Mouse (Mus musculus) lung, adult 2 months (tissue): ENCODE results near the gene Trim11. TPM values are rescaled to one million over a fixed set of nuclear protein-coding genes. Genes with fewer than 3 reads are reported as not detected.

Experiments used
- DNase-seq: peaks from one replicate; pipeline ENCODE4 v3.0.0; 2022
- H3K4me1 ChIP-seq: fragments of 200-500 bp; 2 replicates; pipeline ENCODE4 v1.6.1; 2011; ENCODE audit warnings: low read length; ENCODE audit not compliant: control insufficient read depth, insufficient read depth
- H3K4me3 ChIP-seq: fragments of 200-500 bp; replicated peaks from 2 replicates; pipeline ENCODE3; 2011; ENCODE audit warnings: low read depth, mild to moderate bottlenecking, control low read depth, low read length; ENCODE audit errors: extremely low read depth
- CTCF ChIP-seq: fragments of 200-500 bp; IDR thresholded peaks from 2 replicates; pipeline ENCODE4 v1.5.1; 2011; ENCODE audit warnings: mild to moderate bottlenecking, low read length, control low read depth; ENCODE audit not compliant: insufficient read depth
- POLR2A ChIP-seq: fragments of 200-500 bp; IDR thresholded peaks from 2 replicates; pipeline ENCODE4 v1.6.1; 2011; ENCODE audit warnings: low read depth, mild to moderate bottlenecking, control low read depth, low read length, borderline replicate concordance; ENCODE audit errors: extremely low read depth
- WGBS: fragments of 180-500 bp; shearing (Covaris S2); methylation state at CpG from one replicate; pipeline ENCODE4 v1.1.7; 2018; 5-methylcytosine and 5-hydroxymethylcytosine counted together
- polyA plus RNA-seq: library from polyadenylated mRNA; depleted of rRNA; stranded (reverse); fragments of >200 nt; gene quantifications from 2 replicates; pipeline ENCODE4 v1.2.3, GENCODE M21; 2012; rRNA removed

The Trim11 gene
- 31.4 and 38.3 TPM in 2 replicates for polyA plus RNA-seq

DNA sequence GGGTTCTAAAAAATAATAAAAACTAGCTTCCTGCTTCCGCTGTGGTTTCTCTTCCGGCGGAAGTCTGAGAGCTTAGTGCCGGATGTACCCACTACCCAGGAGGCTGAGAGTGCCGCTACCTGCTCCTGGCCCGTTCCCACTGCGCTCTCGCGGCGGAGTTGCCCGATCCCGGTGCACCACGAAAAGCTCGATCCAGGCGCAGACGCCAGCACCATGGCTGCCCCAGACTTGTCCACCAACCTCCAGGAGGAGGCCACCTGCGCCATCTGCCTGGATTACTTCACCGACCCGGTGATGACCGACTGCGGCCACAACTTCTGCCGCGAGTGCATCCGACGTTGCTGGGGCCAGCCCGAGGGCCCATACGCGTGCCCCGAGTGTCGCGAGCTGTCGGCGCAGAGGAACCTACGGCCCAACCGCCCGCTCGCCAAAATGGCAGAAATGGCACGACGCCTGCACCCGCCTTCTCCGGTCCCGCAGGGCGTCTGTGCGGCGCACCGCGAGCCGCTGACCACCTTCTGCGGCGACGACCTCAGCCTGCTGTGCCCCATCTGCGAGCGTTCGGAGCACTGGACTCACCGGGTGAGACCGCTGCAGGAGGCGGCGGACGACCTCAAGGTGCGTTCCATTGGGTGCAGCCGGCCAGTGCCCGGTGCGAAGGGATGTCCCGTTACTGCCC is at the start of gene Trim11:
Gene Trim11 (plus strand): TSS at position 67 of the 679 bp plus-strand sequence.
- DNase-seq = peak; percentile 72
- TF ChIP-seq CTCF (no peak), POLR2A (peak; percentile 87; the same call in 1 of the 2 replicates)
- under 1% methylated on average over 64 of the region's 64 CpGs for WGBS
- peak within 1 kb of the TSS; percentile 86 for H3K4me3 ChIP-seq
- peaks cover 17% of the 10 kb centered on the region for H3K4me1 ChIP-seq

DNA sequence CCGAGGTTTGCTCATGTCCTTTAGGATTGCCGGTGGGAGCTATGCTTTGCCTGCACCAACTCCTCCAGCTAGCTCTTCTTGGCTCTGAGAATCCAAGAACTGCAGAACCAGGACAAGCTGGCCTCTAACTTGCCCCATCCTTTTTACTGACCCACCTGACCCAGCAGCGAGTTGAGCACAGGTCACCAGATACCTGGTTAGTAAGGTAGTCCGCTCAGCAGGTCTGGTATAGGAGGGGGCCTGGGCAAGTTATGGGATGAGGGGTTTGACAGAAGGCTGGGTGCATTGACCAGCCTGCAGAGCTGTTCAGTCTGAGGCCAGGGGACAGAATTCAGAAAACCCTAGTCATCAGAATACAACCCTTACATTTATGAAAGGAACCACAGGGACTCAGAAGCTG is 48.8 kb upstream of the Trim11 start:
- H3K4me1 ChIP-seq = no peaks in the 10 kb centered on the region
- no peak overlapping the region for H3K4me3 ChIP-seq
- WGBS = 67% methylated on average over 4 of the region's 4 CpGs
- no peak for TF ChIP-seq CTCF
- TF ChIP-seq POLR2A = no peak
- DNase-seq = no peak

- no peaks in the 10 kb centered on the region for H3K4me1 ChIP-seq
- WGBS = 49% methylated on average over 3 of the region's 3 CpGs
- DNase-seq = no peak
- no peak for TF ChIP-seq POLR2A
- no peak for TF ChIP-seq CTCF
- H3K4me3 ChIP-seq = no peak overlapping the region
These were observed 48.3 kb upstream of the Trim11 start for GRCm38 (mm10) chr11:58929641-58930040.

DNA sequence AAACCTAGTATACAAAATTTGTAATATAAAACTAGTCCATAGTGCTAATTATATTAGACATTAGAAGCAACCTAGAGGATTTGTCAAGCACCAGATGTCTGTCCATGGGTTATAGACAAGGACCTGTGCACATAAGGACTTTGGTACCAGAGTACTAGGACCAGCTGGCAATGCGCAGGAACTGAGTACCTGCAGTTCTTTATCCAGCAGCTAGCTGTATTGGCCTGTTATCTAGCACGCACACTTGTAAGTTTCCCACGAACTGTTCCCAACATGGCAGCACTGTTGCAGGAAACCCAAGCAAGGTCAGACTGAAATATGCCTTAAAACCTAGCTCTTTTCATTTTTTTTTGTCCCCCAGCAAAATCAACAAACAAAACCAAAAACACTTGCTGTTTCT is 47.6 kb upstream of the Trim11 start:
- WGBS = 97% methylated on average over 3 of the region's 3 CpGs
- Histone ChIP-seq H3K4me1 (no peaks in the 10 kb centered on the region), H3K4me3 (no peak overlapping the region)
- TF ChIP-seq CTCF = no peak
- TF ChIP-seq POLR2A = no peak
- no peak for DNase-seq

GRCm38 (mm10) chr11:58931576-58931975 is 46.3 kb upstream of the Trim11 start:
- Histone ChIP-seq H3K4me3 (no peak overlapping the region), H3K4me1 (no peaks in the 10 kb centered on the region)
- WGBS = 53% methylated on average over 4 of the region's 4 CpGs
- no peak for TF ChIP-seq POLR2A
- no peak for TF ChIP-seq CTCF
- no peak for DNase-seq

- DNase-seq = no peak
- Histone ChIP-seq H3K4me3 (peak overlapping the region; percentile 85), H3K4me1 (peaks cover 8% of the 10 kb centered on the region)
- 2% methylated on average over 13 of the region's 13 CpGs for WGBS
- TF ChIP-seq CTCF (no peak), POLR2A (no peak)
These were observed 40.0 kb upstream of the Trim11 start for GRCm38 (mm10) chr11:58937909-58938308.

DNA sequence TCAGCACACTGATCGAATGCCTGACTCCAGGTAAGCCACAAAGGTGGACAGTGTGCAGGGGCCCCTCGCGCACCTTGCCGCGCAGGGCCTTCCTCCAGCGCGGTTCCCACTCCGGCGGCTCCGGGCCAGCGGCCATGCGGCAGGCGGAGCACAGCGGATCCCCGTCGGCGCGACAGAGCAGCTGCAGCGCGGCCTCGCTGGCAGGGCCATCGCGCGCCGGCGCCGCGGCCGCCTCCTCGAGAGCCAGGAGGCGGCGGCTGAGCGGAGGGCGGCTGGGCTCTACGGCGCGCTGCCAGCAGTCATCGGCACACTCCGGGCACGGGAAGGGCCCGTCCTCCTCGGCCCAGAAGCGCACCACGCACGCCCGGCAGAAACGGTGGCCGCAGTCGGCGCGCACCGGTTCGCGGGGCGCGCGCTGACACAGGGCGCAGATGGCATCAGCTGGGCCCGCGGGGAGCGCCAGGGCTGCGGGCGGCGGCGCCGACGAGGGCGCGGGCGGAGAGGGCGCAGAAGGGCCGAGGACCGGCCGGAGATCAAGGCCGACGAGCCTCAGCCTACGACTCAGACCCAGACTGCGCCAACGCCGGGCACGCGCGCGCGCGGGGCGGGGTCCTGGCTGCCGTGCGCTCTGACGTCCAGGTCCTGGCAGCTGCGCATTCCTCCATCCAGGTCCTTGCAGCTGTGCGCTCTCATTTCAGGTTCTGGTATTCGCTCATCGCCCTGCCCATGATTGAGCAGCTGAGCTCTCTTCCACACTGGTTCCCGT is 39.4 kb upstream of the Trim11 start, which contains the start of gene Rnf187:
Gene Rnf187 (minus strand): TSS at position 595 of the 766 bp plus-strand sequence.
- peak within 1 kb of the TSS; percentile 85 for H3K4me3 ChIP-seq
- H3K4me1 ChIP-seq = peaks cover 8% of the 10 kb centered on the region
- DNase-seq = peak; percentile 90
- under 1% methylated on average over 94 of the region's 95 CpGs for WGBS
- TF ChIP-seq CTCF (no peak), POLR2A (peak; percentile 94)

GRCm38 (mm10) chr11:58939088-58939439 is 38.8 kb upstream of the Trim11 start:
- no peak overlapping the region for H3K4me3 ChIP-seq
- no peak for TF ChIP-seq CTCF
- no peak for TF ChIP-seq POLR2A
- 19% methylated on average over 6 of the region's 6 CpGs for WGBS
- H3K4me1 ChIP-seq = peaks cover 8% of the 10 kb centered on the region
- DNase-seq = no peak

- no peak for DNase-seq
- WGBS = 77% methylated on average over 5 of the region's 5 CpGs
- Histone ChIP-seq H3K4me1 (no peaks in the 10 kb centered on the region), H3K4me3 (no peak overlapping the region)
- no peak for TF ChIP-seq POLR2A
- no peak for TF ChIP-seq CTCF
These were observed 33.8 kb upstream of the Trim11 start for GRCm38 (mm10) chr11:58944136-58944535.
